Mouse (Mus musculus) testis, adult 10 weeks (tissue): ENCODE data around the gene Rec8. TPM values are rescaled to one million over a fixed set of nuclear protein-coding genes. Genes with fewer than 3 reads are reported as not detected.

Experiments
- polyA plus RNA-seq: library from polyadenylated mRNA; stranded (reverse); fragments of 350-450 nt; fragmentation: Illumina TruSeq; extraction: RNeasy Lipid Tissue Mini Kit (QIAGEN cat#74804); gene quantifications from one replicate; pipeline ENCODE4 v1.2.3, GENCODE M21; 2014; ENCODE audit warnings: low read depth, low replicate concordance

Gene Rec8
- 8.3 TPM for polyA plus RNA-seq

DNA sequence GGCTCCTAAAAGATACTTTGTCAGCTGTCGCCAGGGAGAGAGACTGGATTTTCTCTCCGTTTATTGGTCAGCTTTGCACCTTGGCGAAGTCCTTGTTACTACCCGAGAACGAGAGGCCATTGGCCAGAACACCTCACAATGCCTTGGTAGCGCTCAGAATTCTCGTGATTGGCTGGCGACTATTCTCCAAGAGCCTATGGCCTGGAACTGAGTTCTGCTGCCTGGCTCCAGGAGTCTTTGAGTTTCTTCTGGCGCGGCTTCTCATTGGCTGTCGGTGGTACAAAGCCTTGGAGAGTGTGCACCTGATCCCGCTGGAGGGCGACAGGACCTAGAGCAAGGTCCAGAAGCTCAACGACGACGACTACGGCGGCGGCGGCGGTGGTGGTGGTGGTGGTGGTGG is at the start of gene Rec8:
TSS of gene Rec8 (plus strand) at position 216 of the 400 bp plus-strand sequence.

DNA sequence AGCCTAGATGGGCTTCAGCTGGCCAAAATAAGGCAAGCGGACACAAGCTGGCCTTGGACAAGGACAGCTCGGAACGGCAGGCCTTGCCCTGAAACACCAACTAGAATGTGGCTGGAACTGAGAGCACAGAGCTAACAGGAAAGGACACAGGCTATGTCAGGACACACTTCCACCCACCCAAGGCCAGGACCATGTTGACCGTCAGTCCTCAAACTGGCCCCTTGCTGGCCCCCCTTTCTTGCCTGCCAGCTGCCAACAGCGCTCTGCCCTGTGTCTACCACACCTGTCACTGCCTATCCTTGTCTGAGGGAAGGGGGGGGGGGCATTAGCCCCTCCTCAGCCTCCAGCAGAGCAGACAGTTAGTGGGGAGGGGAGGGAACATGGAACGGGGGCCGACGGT is 42.5 kb upstream of the Rec8 start, which contains the start of gene Fitm1:
TSS of gene Fitm1 (plus strand) at position 316 of the 400 bp plus-strand sequence.

DNA sequence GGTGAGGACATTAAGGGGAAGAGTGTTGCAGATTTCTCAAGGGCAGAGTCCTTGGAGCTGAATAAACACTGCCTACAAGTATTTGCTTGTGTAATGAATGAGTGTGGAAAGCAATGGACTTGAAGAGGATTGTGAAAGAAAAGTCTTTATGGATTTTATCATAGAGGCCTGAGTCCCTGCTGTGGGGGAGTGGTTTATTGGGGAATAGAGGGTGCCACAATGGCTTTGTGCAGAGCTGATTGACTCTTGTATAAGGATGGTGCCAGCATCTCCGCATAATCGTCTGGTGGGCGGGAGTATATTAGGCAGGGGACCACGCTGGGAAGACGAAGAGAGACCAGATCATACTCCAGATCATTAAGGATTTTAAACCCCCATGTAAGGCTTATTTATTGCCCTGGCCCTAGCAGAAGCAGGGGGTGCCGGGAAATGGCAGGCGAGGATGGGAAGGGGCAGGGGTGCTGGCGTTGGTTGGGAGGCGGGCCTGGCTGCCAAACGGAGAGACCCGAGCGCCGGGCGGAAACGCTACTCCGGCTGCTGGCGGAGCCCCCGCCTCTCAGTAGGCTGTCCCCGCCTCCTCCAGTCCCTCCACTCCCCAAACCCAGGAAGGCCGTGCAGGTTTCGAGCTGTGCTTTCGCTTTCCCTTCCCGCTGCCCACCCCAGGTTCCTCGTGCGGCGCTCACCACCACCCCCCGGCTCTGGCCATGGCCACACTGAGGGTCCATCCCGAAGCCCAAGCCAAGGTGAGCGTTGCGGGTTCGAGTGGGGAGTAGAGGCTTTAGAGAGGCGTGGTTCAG is 39.8 kb upstream of the Rec8 start, which contains the start of gene Psme1:
TSS of gene Psme1 (plus strand) at position 253 of the 797 bp plus-strand sequence.

DNA sequence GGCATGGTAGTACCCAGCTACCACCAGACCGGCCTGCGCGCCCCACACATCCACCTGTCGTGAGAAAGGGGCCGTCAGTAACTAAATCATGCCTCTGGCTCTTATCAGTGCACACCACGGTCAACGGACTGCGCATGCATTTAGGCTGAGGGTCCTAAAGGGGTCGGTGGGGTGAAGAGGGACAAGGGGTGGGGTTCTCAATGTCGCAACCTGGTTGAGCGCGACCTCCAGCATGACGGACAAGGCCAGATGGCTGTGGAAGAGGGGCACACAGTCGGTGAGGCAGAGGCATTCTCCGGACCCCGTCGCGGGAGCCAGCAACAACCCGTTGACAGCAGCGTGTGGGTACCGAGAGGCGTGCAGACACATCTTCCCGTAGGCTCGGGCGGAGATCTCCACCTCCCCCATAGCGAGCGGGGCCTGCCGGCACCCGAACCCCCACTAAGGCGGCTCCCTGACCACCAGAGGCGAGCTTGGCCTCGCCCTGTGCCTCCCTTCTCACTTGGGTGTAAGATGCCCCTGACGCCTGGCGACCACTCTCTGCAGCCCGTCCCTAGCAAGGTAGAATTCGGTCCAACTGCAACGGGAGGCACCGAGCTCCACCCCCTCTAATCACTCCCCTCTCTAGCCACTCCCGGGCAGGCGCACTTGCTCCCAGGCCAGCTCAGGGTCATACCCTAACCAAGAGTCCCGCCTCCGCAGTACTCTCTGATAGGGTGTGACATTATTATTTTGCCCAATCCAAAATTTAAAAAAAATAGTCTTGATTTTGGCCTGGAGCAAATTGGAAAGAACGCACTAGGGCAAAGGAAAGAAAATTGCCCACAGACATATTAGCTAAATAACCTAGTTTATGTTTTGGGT is 32.9 kb upstream of the Rec8 start, which contains the start of gene Emc9:
TSS of gene Emc9 (minus strand) at position 601 of the 864 bp plus-strand sequence.

DNA sequence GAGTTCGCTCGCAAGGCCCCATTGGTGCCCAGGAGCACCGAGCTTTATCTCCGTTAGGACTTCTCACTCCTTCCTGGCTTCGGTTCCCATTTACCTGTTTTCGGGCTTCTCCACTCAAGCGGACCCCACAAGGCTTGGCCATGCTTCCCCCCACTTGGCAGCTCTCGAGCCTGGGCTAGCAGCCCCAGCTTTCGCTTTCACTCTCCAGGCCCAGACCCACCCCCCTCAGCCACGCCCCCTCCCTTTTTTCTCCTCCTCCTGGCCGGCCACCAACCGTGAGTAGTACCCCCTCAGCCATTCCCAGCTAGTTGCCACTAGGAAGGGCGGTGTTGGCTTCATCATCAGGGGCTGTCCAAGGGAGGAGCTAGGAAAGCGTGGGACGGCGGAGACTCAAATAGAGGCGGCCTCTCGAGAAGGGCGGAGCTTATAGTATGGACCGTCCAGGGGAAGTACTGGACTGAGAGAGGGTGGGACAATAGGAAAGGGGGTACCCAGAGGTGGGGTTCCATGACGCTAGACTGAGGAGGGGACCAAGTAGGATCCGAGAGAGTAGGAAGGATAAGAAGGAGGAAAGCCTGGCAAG is 27.0 kb upstream of the Rec8 start, which contains the start of gene Psme2:
TSS of gene Psme2 (minus strand) at position 366 of the 583 bp plus-strand sequence.

DNA sequence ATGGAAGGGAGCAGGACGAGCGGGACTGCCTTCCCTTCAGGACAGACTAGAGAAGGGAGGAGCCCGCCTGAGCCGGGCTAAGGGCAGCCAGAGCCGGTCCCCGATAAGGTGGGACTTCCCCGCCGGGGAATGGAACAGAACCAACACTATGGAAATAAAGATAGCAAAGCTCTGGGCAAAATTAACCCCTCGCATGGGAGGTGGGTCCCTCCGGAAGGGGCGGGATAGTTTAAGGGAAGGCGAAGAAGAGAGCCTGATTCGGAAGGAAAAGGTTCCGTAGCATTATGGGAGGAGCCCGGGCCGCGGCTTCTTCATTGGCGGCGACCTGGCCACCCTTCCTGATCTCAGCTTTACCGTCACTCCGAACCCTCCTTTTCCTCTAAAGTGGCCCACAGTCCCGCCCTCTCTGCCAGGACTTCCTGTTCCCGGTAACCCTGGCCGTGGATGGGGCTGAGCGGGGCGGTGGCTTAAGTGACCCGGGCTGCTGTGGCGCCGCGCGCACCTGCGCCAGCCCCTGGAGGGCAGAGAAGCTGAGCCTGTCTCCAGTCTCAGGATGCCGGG is 26.4 kb upstream of the Rec8 start, which contains the start of gene Rnf31:
TSS of gene Rnf31 (plus strand) at position 378 of the 561 bp plus-strand sequence.

DNA sequence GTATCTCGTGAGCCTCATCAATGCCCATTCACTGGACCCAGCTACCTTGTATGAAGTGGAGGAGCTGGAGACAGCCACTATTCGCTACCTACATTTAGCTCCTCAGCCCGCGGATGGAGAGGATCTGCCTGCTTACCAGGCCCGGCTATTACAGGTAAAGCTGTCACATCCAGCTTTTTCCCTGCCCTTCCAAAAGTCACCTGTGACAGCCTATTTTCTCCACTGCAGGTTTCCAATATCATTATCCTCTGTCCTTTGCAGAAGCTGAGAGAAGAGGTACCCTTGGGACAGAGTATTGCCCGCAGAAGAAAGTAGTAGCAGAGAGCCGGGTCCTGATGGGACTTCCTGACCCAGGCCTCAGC is 14.6 kb upstream of the Rec8 start, which contains the start of gene Irf9:
TSS of gene Irf9 (plus strand) at position 301 of the 362 bp plus-strand sequence.

DNA sequence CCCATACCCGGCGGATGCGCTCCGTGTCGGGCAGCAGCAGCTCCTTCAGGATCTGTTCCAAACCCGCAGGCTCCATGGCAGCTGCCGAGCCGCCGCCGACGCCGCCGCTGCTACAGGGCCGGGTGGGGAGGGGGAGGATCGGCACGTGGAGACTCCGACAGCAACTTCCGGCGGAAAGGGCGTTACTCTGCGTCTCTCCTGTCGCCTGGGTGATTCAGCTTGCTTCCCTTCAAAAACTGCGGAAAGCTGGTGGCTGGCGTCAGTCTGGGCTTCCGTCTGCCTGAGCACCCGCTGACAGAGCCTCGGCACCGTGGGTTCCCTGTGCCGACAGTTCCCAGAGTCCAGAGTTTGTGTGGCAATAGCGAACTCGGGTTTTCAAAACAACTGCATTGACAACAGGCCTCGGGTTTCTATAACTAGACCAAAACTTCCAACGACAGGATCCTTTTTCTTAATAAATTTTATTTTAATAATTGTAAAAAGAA is 17.7 kb downstream of the Rec8 start, which contains the start of gene Ipo4:
TSS of gene Ipo4 (minus strand) at position 435 of the 485 bp plus-strand sequence.

DNA sequence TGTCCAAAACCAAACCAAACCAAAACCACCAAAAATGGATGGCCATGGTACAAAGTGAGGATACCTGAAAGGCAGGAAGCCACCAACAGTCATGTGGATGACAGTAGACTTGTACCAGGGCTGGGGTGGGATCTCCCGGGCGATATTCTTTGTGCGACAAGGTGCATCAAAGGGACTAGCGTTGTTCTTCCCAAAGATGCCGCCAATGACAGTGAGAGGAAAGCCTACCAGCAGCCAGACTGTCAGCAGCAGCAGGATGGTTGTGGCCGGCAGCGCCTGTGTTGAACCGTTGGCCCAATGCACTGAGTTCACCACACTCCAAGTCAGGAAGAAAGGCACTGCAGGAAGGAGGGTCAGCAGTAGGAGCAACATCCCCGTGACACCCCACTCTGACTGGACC is 20.0 kb downstream of the Rec8 start, which contains the start of gene Gm49378:
TSS of gene Gm49378 (minus strand) at position 101 of the 400 bp plus-strand sequence.

DNA sequence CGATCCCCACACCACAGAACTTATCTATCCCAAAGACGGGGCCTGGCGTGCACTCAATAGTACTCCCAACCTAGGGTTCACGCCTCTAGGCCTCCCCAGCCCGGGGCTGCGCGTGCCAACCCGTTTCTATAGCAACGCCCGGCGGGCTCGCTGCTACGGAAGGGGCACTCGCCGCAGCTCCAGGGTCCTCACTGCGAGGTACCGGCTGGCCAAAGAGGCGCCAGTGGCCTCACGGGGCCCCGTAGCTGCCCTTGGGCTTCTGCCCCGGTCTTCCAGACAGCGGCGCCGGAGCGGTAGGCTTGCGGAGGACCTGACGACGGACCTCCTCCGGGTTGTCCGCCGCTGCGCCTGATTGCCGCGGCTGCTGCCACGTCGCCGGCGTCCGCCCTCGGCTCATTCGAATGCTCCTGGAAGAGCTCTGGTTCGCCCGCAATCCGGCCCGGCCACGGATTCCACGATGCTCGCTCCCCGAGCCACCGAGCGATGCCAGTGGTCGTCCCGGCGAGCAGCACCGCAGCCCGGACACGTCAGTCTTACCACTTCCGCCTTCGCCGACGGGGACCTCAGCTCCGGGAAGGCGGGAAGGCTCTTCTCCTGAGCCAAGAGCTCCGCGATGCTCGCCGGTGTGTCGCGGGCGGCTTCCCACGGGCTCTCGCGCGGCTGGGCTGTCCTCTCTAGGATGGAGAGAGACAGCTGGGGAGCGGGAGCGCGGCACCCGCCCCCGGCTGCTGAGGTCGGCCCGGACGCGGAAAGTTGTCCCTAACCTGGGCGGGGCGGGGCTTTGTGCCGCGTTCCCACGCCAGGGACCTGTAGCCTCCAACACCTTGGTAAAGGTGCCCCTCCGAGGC is 25.4 kb downstream of the Rec8 start, which contains the start of gene Tm9sf1:
TSS of gene Tm9sf1 (minus strand) at position 747 of the 848 bp plus-strand sequence.

DNA sequence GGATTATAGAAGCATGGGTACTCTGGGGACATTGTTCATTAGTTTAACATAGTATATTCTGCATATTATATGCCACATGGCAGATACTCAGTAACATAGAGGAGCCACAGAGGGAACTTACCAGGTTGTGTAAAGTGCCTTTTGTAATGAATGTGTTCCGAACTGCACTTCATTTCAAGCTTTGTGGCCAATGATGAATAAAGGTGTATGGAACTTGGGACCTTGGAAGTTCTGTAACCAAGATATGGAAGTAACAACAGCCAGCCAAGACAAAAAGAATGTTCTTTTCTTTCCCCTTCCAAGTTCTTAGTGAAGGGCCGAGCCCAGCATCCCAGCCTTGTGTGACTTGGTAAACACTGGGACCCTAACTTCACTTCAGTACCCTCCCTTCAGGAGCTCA is 32.0 kb downstream of the Rec8 start, which contains the start of gene Tssk4:
TSS of gene Tssk4 (plus strand) at position 301 of the 400 bp plus-strand sequence.

DNA sequence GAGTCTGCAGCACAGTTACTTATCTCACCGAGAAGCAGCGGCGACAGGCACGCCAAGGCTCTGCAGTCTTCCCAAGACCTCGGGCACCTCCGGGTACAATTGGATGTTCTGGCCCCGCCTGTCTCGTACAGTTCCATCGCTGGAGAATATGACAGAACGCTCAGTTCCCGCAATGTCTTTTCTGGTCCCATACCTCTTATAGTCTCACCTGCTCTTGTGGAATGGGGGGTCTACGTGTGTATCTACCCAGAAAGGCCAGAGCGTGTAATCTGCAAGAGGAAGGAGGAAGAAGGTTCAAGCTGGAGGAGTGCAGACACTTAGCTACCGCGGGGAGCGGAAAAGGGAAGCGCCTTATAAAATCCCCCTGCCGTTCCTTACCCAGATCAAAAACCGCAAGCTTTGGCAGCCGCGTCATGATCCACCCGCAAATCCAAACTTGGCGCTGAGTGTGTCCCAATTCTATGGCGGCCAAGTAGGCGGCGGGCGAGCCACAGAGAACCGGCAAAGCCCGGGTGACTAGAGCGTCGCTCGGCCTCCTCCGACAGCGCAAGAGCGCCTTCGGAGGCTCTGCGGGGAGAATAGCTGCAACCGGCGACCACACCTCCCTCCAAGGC is 42.2 kb downstream of the Rec8 start, which contains the start of gene Mdp1:
TSS of gene Mdp1 (minus strand) at position 549 of the 614 bp plus-strand sequence.

DNA sequence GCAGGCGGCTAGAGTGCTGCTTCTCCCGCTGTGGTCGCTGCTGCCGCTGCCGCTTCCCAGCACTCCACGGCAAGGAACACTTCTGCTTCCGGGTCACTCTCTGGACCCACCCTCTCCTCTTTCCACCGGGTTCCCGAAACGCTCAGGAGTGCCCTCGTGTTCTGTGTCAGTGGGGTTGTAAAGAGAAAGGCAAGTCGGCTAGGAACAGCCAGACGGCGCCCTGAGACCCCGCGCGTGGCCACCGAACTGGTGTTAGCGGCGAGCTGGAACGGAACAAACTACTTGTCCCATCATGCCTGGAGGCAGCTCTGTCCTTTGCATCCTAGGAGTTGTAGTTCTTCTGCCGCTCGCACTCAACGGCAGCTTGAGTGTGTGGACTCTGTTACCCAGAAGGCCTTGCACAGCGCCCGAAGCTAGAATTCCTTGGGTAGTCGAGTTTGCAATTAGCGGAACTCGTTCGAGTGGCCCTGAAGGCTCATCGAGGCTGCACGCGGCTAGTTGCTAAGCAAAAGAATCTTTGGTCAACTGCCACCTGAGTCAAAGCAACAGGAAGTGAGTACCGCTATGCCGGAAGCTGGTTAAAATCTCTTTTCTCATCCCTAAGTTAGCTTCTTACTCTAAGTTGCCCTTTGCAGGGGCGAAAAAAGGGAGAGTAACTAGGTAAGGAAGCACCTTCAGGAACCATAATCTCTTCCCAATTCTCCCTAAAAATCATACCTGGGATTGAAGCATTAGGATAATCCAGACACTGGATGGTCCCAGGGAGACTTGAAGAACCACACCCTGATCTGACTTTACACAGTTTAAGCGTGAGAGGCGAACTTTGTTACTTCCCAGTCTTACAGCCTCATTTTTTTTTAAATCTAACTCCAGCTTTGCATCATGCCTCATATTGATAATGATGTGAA is 54.2 kb downstream of the Rec8 start, which contains the start of the genes Gmpr2 and Nedd8:
TSS of gene Gmpr2 (plus strand) at position 109 of the 908 bp plus-strand sequence.
TSS of gene Nedd8 (minus strand) at position 292 of the 908 bp plus-strand sequence.

Other genes starting within 250 kb of the Rec8 start
- gene Dhrs4, start 139.3 kb upstream of the Rec8 start, polyA plus RNA-seq, result 19.4 TPM
- not detected for gene Carmil3, start 127.4 kb upstream of the Rec8 start, polyA plus RNA-seq
- not detected for gene Cpne6, start 107.6 kb upstream of the Rec8 start, polyA plus RNA-seq
- gene Nrl, start 93.1 kb upstream of the Rec8 start, polyA plus RNA-seq, result 0.11 TPM
- gene Pck2, start 77.8 kb upstream of the Rec8 start, polyA plus RNA-seq, result 0.35 TPM
- gene Dcaf11, start 58.0 kb upstream of the Rec8 start, polyA plus RNA-seq, result 14.7 TPM
- not detected for gene A730061H03Rik, start 57.6 kb upstream of the Rec8 start, polyA plus RNA-seq
- gene Fitm1, start 42.4 kb upstream of the Rec8 start, polyA plus RNA-seq, result not detected
- gene Psme1, start 39.9 kb upstream of the Rec8 start, polyA plus RNA-seq, result 25.6 TPM
- gene Emc9, start 32.7 kb upstream of the Rec8 start, polyA plus RNA-seq, result 2.7 TPM
- 17.0 TPM for gene Psme2, start 26.9 kb upstream of the Rec8 start, polyA plus RNA-seq
- gene Rnf31, start 26.3 kb upstream of the Rec8 start, polyA plus RNA-seq, result 2.1 TPM
- 2.6 TPM for gene Irf9, start 14.5 kb upstream of the Rec8 start, polyA plus RNA-seq
- gene Ipo4, start 17.9 kb downstream of the Rec8 start, polyA plus RNA-seq, result 67.7 TPM
- 1.6 TPM for gene Gm49378, start 19.9 kb downstream of the Rec8 start, polyA plus RNA-seq
- gene Tm9sf1, start 25.8 kb downstream of the Rec8 start, polyA plus RNA-seq, result 5.9 TPM
- gene Tssk4, start 32.1 kb downstream of the Rec8 start, polyA plus RNA-seq, result 45.9 TPM
- 4.4 TPM for gene Mdp1, start 42.5 kb downstream of the Rec8 start, polyA plus RNA-seq
- gene Gmpr2, start 53.9 kb downstream of the Rec8 start, polyA plus RNA-seq, result 54.2 TPM
- gene Nedd8, start 54.1 kb downstream of the Rec8 start, polyA plus RNA-seq, result 54.1 TPM
- gene Tinf2, start 63.8 kb downstream of the Rec8 start, polyA plus RNA-seq, result 18.0 TPM
- gene Tgm1, start 95.9 kb downstream of the Rec8 start, polyA plus RNA-seq, result not detected
- 0.35 TPM for gene Rabggta, start 104.2 kb downstream of the Rec8 start, polyA plus RNA-seq
- 45.7 TPM for gene Dhrs1, start 127.7 kb downstream of the Rec8 start, polyA plus RNA-seq
- gene Nop9, start 127.7 kb downstream of the Rec8 start, polyA plus RNA-seq, result 53.9 TPM
- not detected for gene Cideb, start 140.4 kb downstream of the Rec8 start, polyA plus RNA-seq
- not detected for gene Ltb4r2, start 143.4 kb downstream of the Rec8 start, polyA plus RNA-seq
- gene Ltb4r1, start 147.9 kb downstream of the Rec8 start, polyA plus RNA-seq, result not detected
- 0.06 TPM for gene Adcy4, start 166.1 kb downstream of the Rec8 start, polyA plus RNA-seq
- gene Ripk3, start 170.8 kb downstream of the Rec8 start, polyA plus RNA-seq, result 0.69 TPM
- 0.11 TPM for gene Nfatc4, start 205.1 kb downstream of the Rec8 start, polyA plus RNA-seq
- gene Nynrin, start 236.0 kb downstream of the Rec8 start, polyA plus RNA-seq, result 0.03 TPM